Mouse (Mus musculus): ENCODE measurements at regions not wholly inside any gene's neighbourhood (a gene's known extent, or its start where the extent isn't known, plus 50 kb on each side); places are given as distances from the start of the nearest gene placed in this dataset.

DNA sequence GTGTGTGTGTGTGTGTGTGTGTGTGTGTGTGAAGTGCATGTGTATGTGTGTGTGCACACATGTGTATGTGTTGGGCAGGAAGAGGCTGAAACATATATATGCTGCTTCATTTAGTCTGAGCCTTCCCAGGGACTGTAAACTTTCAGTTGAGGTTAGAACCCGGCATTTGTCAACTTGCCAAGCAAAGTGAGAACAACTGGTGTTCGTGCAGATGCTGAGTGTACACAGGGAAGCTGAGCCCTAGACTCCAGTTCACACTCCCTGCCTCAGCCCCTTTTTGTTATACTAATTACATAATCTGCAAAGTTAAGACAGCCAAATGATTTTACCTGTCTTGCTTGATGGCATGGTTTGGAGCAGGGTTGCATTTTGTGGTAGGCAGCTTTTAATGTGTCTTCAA, 87.7 kb upstream of the Pkn2 start:
- in situ Hi-C loops (cut with MboI, MseI), result no loop called here

GRCm38 (mm10) chr3:142965604-142966003, 83.8 kb upstream of the Pkn2 start:
- in situ Hi-C loops (cut with MboI, MseI), result no loop called here

GRCm38 (mm10) chr3:142963818-142964372, 82.1 kb upstream of the Pkn2 start:
- in situ Hi-C loops (cut with MboI, MseI), result no loop called here

GRCm38 (mm10) chr3:142957768-142958167, 76.0 kb upstream of the Pkn2 start:
- in situ Hi-C loops (cut with MboI, MseI), result no loop called here

DNA sequence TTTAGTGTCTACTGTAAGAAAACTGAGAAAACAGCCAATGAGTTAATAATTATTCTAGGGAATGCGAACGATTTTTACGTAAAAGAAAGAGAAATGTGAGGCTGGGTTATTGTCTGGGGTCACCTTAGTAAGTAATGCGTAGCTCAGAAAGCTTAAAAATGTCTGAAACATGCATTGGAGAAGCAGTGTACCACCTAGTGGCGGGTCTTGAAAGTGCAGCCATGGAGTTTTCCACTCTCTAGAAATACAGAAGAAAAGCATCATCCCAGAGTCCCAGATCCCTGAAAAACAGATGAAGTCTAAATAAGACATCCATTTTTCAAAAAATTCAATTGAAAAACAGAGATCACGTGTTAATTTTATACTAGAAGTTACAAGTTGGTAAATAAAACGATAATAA, 67.0 kb upstream of the Pkn2 start:
- in situ Hi-C loops (cut with MboI, MseI), result no loop called here

DNA sequence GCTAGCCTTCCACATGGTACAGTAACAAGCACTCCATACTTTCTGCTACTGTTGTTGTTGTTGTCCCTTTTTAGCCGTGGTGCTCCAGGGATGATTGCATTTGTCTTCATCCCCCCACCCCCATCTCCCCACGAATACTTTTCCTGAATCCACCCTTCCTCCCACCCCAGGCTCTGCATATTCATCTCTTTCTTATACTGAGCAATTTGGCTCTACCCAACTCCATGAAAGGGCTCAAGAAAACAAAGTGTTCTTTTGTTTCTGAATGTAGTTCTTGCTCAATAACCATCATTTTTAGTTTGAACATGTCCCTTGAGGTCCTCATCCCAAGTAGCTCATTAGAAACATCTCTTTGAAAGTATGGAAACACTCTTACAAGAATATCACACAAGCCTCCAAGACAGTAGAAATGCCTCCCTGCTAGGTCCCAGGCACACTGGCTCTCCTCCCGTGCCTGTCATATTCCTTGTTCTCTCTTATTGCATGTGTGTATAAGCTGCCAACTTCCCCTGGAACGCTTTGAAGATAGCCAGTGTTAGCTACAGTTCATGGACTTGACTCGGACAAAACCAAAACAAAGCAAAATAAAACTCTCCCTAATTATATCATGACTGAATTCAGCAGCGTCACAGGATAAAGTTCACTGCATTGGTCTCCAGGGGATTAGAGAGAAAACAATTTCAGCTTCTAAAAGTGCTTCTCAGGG, 59.7 kb upstream of the Pkn2 start:
- in situ Hi-C loops (cut with MboI, MseI), result no loop called here

GRCm38 (mm10) chr3:142940874-142941273, 59.1 kb upstream of the Pkn2 start:
- in situ Hi-C loops (cut with MboI, MseI), result no loop called here

DNA sequence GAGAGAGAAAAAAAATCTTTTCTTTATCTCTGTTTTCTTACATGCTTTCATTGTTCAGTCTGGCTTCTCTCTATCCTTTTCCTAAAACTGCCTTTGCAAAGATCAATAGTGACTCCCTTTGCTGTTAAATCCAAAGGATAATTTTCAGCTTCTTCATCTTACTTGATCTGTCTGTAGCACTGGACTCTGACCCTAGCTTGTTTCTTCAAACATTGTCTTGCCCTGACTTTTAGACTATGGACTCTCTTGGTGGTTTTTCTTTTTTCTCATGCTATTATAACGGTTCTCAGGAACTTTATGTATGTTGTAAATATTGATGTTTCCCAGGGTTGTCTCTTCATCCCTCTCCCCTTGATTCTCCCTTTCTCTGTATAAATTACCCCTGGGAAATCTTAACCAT, 58.0 kb upstream of the Pkn2 start:
- in situ Hi-C loops (cut with MboI, MseI), result no loop called here

GRCm38 (mm10) chr3:142935949-142936348, 54.1 kb upstream of the Pkn2 start:
- in situ Hi-C loops (cut with MboI, MseI), result no loop called here

DNA sequence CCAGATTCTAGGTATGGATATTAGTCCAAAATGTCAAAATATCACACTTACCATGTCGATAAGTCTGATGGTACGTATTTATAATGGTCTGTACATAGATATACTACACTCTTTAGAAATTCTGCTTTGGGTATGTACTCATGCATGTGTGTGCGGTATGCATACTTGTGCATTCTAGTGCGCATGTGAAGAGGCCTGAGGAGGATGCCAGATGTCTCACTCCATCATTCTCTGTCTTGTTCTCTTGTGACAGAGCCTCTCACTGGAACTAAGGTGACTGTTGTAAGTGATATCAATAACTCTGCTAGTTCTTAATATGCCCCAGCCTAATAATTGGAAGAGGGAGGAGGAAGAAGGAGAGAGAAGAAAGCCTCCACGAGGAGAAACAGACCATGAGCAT, 52.5 kb upstream of the Pkn2 start:
- in situ Hi-C loops (cut with MboI, MseI), result loop anchor here (5.0 kb wide), 1 partner anchor 47 kb away; no protein-coding TSS in a partner anchor

GRCm38 (mm10) chr3:142933684-142934259, 52.0 kb upstream of the Pkn2 start:
- in situ Hi-C loops (cut with MboI, MseI), result loop anchor here (5.0 kb wide), 1 partner anchor 46 kb away; no protein-coding TSS in a partner anchor

Data from T-helper 1 cell (primary cell).